Mouse (Mus musculus): ENCODE data around the gene Map4k5. TPM values are rescaled to one million over a fixed set of nuclear protein-coding genes. Genes with fewer than 3 reads are reported as not detected.
A peak's percentile ranks its signal among the peaks of the same experiment; 100 is the strongest.

The Map4k5 gene
- total RNA-seq, 2 experiments from 2014 or later = 22.9 to 25.9 TPM

DNA sequence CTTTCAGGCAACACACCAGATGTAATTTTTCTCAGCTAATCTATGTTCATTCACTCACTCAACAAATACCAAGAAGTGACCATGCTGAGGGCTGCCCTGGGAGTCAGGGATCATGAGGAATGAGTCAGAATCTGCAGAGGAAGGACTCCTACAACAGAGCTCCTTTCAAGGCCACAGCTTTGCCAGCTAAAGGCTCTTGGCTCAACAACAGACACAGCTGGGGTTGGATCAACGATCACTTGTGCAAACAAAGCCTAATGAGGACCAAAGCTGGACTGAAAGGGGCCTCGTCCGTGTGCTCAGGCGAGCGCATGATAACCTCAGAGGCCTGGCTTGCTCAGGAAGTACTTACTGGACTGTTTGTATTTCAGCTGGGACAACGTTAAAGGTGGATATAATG is 78.7 kb downstream of the Map4k5 start:
- TF ChIP-seq CTCF (IDR thresholded peaks at IDR 0.05) = no peak
- Histone ChIP-seq H3K27ac (peak overlapping the region; percentile 48; the same call in 1 of the 2 replicates), H3K4me3 (no peak overlapping the region)
- intact Hi-C loops (cut with DNase I) = no loop called here
- peak; percentile 57 for DNase-seq

DNA sequence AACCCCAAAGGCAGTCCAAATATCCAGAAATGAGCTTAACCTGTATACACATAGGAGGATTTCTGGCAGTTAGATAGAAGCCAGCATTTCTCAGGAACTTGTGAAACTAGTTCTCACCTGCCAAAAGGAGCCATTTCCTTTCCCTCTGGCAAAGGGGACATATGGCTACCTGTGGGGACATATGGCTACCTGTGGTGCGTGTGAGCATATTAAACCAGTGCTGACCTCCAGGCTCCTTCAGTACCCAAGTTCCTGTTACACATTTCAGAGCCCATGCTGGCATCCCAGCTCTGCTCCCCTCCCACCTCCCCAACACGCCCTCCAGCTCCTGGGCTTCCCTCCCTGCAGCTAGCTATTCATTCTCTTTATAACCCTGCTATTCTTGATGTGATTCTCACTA is 79.4 kb downstream of the Map4k5 start:
- no peak for TF ChIP-seq CTCF (IDR thresholded peaks at IDR 0.05)
- H3K27ac ChIP-seq = peak overlapping the region; percentile 48; the same call in 1 of the 2 replicates
- no peak for DNase-seq
- intact Hi-C loops (cut with DNase I) = no loop called here
- no peak overlapping the region for H3K4me3 ChIP-seq

DNA sequence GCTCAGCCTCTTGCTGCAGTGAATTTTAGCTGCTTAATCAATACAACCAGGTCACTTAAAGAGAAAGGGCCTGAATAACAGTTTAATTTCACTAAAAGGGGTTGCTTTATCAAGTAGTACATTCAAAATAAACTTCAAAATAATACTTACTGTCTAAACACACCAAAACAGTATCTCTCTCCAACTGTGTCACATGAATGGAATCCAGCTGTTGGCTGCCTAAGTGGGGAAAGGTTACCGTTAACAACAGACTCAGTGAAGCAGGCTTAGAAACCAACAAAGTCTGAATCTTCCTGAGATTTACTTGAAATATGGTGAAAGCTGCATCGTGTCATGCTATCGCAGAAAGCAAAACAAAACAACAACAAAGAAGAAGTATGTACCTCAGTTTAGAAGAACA is 80.0 kb downstream of the Map4k5 start:
- DNase-seq = no peak
- intact Hi-C loops (cut with DNase I) = no loop called here
- no peak overlapping the region for H3K4me3 ChIP-seq
- no peak for TF ChIP-seq CTCF (IDR thresholded peaks at IDR 0.05)
- peak overlapping the region; percentile 48 for H3K27ac ChIP-seq

DNA sequence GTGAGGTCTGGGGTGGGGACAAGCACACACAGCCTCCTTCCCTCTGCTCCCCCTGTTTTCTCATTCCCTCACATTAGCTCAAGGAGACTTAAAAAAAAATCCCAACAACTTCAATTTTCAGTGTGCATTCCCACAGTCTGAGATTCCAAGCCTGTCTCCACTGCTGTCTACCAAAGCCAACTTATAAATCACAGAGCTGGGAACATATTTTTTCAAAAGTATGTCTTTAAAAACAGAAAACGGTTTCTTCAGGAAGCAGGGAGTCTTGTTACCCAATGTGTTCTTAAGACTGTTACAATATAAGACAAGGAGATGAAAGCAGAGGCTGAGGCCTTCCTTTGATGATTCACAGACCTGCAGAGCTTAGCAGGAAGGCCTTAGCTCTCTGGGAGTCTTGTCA is 81.0 kb downstream of the Map4k5 start:
- TF ChIP-seq CTCF (IDR thresholded peaks at IDR 0.05) = no peak
- H3K4me3 ChIP-seq = no peak overlapping the region
- H3K27ac ChIP-seq = no peak overlapping the region
- DNase-seq = no peak
- intact Hi-C loops (cut with DNase I) = no loop called here

DNA sequence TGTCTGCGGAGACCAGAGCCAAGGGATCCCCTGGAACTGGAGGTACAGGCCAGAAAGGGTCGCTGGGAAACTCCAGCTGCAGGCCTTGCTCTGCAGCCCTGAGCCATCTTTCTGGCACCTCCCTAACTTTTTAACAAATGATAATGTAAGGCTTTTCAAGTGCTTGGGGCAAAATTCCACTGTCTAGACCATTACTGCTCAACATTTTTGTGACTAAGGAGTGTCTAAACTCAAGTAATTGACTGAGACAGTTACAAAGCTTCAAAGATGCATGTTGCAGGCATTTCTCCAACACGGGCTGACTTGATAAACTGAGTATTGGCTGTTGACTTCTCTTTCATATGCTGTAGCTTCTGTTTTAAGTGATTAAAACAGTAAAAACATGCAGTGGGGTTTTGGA is 83.6 kb downstream of the Map4k5 start:
- intact Hi-C loops (cut with DNase I) = no loop called here
- no peak overlapping the region for H3K4me3 ChIP-seq
- TF ChIP-seq CTCF (IDR thresholded peaks at IDR 0.05) = no peak
- no peak overlapping the region for H3K27ac ChIP-seq
- DNase-seq = no peak

DNA sequence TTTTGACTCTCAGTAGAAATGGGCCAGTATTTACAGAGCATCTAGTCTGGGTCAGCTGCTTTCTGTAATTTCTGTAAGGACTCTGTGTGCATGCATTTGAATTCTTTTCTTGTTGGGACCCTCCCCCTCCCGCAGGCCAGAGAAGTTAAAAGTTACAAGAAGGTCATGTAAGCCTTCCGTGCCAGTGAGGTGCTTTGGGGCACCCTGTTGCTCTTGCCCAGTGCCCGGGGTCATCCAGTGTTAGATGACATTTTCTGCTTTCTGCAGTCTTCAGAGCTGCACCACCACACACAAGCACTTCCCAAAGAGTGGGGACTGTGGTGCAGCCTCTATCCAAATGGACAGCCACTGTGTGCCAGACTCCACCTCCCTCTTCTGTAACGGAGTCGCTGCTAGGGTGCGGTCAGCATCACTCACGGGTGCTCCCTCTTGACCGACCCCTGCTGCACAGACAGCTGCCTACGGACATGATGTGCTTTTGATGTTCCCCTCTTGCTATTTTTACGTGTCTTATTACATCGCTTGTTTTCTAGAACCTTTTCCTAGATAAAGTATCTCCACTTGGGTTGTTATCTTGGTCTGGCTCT is 85.5 kb downstream of the Map4k5 start:
- no peak for DNase-seq
- no peak overlapping the region for H3K4me3 ChIP-seq
- H3K27ac ChIP-seq = no peak overlapping the region
- intact Hi-C loops (cut with DNase I) = no loop called here
- TF ChIP-seq CTCF (IDR thresholded peaks at IDR 0.05) = no peak

DNA sequence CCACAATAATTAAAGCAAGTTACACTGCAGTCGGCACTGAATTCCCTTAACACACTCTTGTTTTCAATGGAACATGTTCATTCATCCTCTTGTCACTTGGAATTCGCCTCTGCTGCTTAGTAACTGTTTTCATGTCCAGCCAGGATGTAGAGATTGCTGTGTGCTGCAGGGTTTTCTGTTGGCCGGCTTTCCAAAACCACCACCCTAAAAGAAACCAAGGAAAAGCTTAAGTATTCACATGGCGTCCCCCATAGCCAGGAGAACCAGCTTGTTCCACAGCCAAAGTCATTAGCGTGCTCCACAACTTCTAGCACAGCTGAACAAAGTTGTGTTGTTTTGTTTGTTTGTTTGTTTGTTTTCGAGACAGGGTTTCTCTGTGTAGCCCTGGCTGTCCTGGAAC is 87.9 kb downstream of the Map4k5 start:
- H3K27ac ChIP-seq = no peak overlapping the region
- intact Hi-C loops (cut with DNase I) = no loop called here
- H3K4me3 ChIP-seq = no peak overlapping the region
- no peak for TF ChIP-seq CTCF (IDR thresholded peaks at IDR 0.05)
- DNase-seq = no peak

DNA sequence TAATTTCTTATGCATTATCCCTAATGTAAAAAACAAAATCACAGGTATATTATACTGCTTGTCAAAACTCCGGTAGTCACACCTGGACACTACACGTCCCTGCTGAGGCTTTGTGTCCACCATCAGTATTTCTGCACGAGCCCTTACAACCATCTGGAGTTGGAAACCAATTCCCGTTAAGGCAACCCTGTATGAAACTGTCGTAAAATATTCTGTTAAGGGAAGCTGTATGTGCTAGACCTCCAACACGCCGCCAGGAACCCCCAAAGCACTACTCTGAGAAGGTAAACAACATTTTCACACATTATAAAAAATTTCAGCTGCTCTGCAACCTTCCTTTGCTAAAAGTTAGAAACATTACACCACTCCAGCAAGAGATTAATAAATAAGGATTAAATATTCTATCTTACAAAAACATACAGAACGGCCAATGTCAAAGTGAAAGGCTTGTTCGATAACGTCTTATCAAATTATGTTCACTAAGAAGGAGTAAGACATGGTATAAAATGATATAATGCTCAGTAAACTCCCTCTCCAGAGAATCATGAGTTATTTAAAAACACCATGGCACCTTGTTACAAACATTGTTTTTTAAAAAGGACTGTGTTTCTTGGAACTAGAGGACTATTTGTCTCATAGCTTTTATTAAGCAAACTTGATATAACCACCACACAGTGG is 88.5 kb downstream of the Map4k5 start:
- intact Hi-C loops (cut with DNase I) = no loop called here
- no peak for DNase-seq
- TF ChIP-seq CTCF (IDR thresholded peaks at IDR 0.05) = no peak
- H3K4me3 ChIP-seq = no peak overlapping the region
- no peak overlapping the region for H3K27ac ChIP-seq

DNA sequence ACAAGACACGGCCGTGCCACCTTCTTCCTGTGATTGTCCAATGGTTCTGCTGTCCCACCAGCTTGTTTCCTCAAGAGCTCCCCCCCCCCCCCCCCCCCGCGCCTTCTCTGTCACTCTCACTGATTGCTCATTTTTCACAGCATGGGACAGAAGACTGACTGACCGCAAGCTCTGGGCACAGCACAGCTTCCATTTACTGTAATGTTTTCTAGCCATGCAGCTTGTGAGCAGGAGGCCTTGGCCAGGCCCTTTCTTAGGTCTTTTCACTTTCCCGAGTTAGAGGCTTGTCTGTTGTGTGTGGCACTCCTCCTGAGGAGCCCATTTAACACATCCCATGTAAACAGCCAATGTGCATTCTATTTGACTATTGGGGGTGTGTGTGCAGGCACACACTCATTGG is 89.8 kb downstream of the Map4k5 start:
- DNase-seq = no peak
- no peak overlapping the region for H3K4me3 ChIP-seq
- intact Hi-C loops (cut with DNase I) = no loop called here
- H3K27ac ChIP-seq = no peak overlapping the region
- TF ChIP-seq CTCF (IDR thresholded peaks at IDR 0.05) = no peak

DNA sequence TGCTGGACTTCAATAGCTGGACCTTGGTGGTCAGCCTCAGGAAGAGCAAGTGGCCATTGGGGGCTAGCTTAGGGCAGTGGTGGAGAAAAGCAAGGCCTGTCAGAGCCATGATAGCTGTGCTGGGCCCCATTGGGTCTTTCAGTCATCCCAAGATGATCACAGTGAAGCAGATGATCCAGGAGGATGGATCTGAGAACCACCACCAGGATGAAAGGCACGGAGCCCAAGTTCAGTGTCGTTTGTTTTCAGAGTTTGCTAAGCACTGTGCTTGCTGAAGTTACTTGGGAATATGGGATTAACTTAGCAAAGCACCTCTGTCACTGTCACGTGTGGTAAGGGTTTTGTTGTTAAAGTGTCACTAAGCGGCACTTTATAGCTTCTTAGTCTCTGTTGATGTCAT is 92.4 kb downstream of the Map4k5 start:
- intact Hi-C loops (cut with DNase I) = no loop called here
- DNase-seq = no peak
- Histone ChIP-seq H3K27ac (no peak overlapping the region), H3K4me3 (no peak overlapping the region)
- no peak for TF ChIP-seq CTCF (IDR thresholded peaks at IDR 0.05)

DNA sequence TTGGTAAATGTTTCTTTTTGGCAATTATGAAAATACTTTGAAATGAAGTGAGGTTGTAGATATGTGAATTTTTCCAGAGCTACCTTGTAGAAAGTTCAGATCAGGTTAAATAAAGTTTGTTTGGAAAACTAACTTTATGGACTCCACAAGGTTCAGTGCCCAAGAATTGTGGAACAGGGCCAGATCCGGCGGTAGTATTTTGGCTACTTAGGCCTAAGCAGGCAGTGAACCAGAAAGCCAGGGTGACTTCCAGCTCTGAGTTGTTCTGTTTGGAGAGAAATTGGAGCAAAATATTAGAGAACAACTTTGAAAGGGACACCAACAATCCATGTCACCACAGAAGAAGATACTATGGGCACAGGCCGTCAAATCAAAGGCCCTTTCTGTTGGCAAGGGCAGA is 96.7 kb downstream of the Map4k5 start:
- intact Hi-C loops (cut with DNase I) = no loop called here
- Histone ChIP-seq H3K4me3 (no peak overlapping the region), H3K27ac (no peak overlapping the region)
- DNase-seq = no peak
- TF ChIP-seq CTCF (IDR thresholded peaks at IDR 0.05) = no peak

DNA sequence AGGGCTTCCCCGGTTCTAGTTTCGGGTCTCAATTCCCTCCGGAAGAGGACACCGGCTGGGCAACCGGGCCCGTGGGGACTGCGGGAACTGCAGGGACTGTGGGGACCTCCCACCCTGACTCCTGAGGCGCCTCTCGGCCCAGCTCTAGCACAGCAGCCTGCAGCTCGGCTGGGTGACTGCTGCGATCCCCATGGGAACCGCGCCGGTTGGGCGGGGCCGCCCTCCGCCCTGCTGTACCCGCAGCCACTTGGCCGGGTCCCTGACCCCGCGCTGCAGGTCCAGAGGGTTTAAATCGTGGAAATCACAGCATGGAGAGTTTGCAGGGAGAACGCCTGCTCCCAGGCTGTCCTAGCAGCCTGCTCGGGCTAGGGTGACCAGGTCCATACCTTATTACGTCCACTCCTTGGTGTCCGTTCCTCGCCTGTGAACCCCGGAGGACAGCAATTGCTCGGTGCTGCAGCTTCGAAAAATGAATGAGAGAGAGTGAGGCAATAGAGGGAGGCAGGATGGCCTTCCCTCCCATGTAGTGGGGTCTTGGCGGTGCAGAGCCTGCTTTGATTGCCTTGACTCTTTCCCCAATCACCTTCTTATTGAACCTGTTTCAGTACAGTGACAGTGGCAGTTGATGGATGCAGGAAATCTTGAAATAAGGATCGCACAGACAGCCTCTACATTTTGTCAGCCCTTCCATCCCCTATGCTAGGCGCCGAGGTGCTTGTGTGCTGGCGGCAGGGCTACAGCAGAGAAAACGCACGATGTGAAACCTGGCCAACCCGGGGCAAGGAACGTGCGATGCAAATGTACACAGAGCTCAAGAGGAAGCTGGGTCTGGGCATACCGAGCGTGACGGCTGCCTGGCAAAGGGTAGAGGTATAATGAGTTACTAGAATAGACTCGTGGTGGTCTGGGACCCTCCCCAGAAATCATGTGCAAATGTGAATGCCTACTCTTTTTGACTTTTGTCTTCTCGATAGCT is 102.2 kb downstream of the Map4k5 start, which contains the start of gene Cdkl1:
TSS of gene Cdkl1 (minus strand) at position 738 of the 976 bp plus-strand sequence.
- TF ChIP-seq CTCF (IDR thresholded peaks at IDR 0.05) = no peak
- peak; percentile 71 for DNase-seq
- peak within 1 kb of the TSS; percentile 80 for H3K4me3 ChIP-seq
- peak within 1 kb of the TSS; percentile 32; the same call in 1 of the 2 replicates for H3K27ac ChIP-seq
- intact Hi-C loops (cut with DNase I) = loop anchor here (5.0 kb wide), 1 partner anchor 34 kb away; no protein-coding TSS in a partner anchor

All from gastrocnemius, adult 2 months (tissue).